Mouse (Mus musculus) intestine, embryonic 14.5 days (tissue): ENCODE results near the gene Klhl22. TPM values are rescaled to one million over a fixed set of nuclear protein-coding genes. Genes with fewer than 3 reads are reported as not detected.

ENCODE experiments used
- ATAC-seq: fragments of 200-750 bp; cut with Nextera tagmentation; replicated peaks from 2 replicates; pipeline ENCODE4 v1.8.0; 2017; ENCODE audit warnings: low read depth, moderate number of reproducible peaks, moderate TSS enrichment, moderate library complexity; ENCODE audit not compliant: low FRiP score, low TSS enrichment
- DNase-seq: peaks from one replicate; pipeline ENCODE4 v3.0.0-alpha.2; 2018; ENCODE audit warnings: low spot score
- H3K27ac ChIP-seq: fragments of 300-500 bp; sonication (generic); 2 replicates; pipeline ENCODE4 v1.5.1; 2014; ENCODE audit warnings: low read depth, mild to moderate bottlenecking, control low read depth
- H3K27me3 ChIP-seq: fragments of 300-500 bp; sonication (generic); replicated peaks from 2 replicates; pipeline ENCODE4 v1.6.1; 2014; ENCODE audit warnings: low read length, control low read depth; ENCODE audit not compliant: control insufficient read depth, insufficient read depth
- H3K36me3 ChIP-seq: fragments of 300-500 bp; sonication (generic); 2 replicates; pipeline ENCODE4 v1.6.1; 2014; ENCODE audit warnings: low read length, control low read depth; ENCODE audit not compliant: control insufficient read depth, insufficient read depth
- H3K4me1 ChIP-seq: fragments of 300-500 bp; sonication (generic); replicated peaks from 2 replicates; pipeline ENCODE4 v1.6.1; 2014; ENCODE audit warnings: low read length, control low read depth, mixed read lengths; ENCODE audit not compliant: control insufficient read depth, insufficient read depth
- H3K4me2 ChIP-seq: fragments of 300-500 bp; sonication (generic); 2 replicates; pipeline ENCODE4 v1.6.1; 2014; ENCODE audit warnings: low read length
- H3K4me3 ChIP-seq: fragments of 300-500 bp; sonication (generic); 2 replicates; pipeline ENCODE4 v1.5.1; 2014; ENCODE audit warnings: low read depth, low read length, control low read depth, mixed read lengths
- H3K9ac ChIP-seq: fragments of 300-500 bp; sonication (generic); 2 replicates; pipeline ENCODE4 v1.6.1; 2014; ENCODE audit warnings: mild to moderate bottlenecking, low read length
- H3K9me3 ChIP-seq: fragments of 300-500 bp; sonication (generic); 2 replicates; pipeline ENCODE4 v1.6.1; 2016; ENCODE audit warnings: low read length, control low read depth; ENCODE audit not compliant: control insufficient read depth
- WGBS: fragments of 180-500 bp; shearing (Covaris S2); extraction: QIAGEN DNeasy Blood & Tissue Kit; methylation state at CpG from one replicate; pipeline ENCODE4 v1.1.7; 2014; 5-methylcytosine and 5-hydroxymethylcytosine counted together
- polyA plus RNA-seq: library from polyadenylated mRNA; unstranded; fragments of >200 nt; fragmentation: Nextera tagmentation; extraction: Ambion mirVana; gene quantifications from 2 replicates; pipeline ENCODE4 v1.2.1, GENCODE M21; 2014

The Klhl22 gene
- polyA plus RNA-seq, 1 experiment from 2014 or later: 66.5 TPM

DNA sequence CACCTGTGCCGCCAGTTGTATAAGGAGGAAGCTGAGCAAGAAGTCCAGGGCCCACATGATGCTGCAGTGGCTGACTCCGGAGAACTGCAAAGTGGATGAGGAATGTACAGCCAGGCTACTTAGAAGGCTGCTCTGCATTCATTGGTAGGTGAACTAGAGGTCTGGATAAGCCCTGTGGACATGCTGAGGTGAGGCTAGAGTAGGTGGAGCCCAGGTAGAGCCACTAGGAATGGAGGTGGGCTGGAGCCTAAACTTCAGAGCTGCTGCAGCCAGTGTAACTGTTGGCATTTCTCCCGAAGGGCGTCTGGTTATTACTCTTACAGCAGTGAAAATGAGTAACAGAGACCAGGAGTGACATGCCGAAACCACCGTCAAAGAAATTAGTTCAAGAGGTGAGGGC, 78.6 kb downstream of the Klhl22 start, which contains the start of gene Car15:
Gene Car15 (minus strand): TSS at position 314 of the 400 bp plus-strand sequence.
- H3K9ac ChIP-seq: no peak within 1 kb of the TSS
- WGBS: 79% methylated on average over 6 of the region's 6 CpGs
- ATAC-seq: no peak

DNA sequence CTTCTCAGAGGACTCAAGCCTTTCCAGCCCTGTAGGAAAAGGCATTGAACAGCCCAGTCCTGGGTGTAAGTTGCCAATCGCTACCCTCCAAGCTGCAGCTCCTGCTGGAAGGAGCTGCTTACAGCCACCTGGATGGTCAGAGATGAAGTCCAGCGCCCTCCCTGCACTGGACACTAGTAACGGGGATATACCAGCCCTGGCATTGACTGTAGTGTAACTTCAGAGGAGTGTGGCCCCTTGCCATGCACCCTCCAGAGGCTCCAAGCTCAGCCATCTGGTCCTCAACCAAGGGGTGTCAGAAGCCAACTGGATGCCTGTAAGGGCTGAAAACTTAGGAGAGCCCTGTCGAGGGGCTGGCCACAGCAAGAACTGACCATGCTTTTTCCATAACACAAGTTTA, 80.6 kb downstream of the Klhl22 start:
- DNase-seq: no peak

More for the DNA sequence above, 78.6 kb downstream of the Klhl22 start, which contains the start of gene Car15:
- Histone ChIP-seq H3K4me2 (no peak within 1 kb of the TSS), H3K4me1 (no peaks in the 10 kb centered on the region), H3K9me3 (no peaks in the 10 kb centered on the region), H3K36me3 (peaks cover 27% of the 10 kb centered on the region), H3K4me3 (no peak within 1 kb of the TSS), H3K27ac (no peak within 1 kb of the TSS), H3K27me3 (peaks cover 40% of the 10 kb centered on the region)
- no peak for DNase-seq

GRCm38 (mm10) chr16:17842437-17842836, 83.0 kb downstream of the Klhl22 start:
- no peak overlapping the region for H3K4me2 ChIP-seq
- WGBS: 96% methylated on average over 7 of the region's 7 CpGs
- no peaks in the 10 kb centered on the region for H3K9me3 ChIP-seq
- no peak overlapping the region for H3K9ac ChIP-seq
- ATAC-seq (no peak), DNase-seq (no peak)
- peaks cover 70% of the 10 kb centered on the region for H3K36me3 ChIP-seq
- H3K4me1 ChIP-seq: no peaks in the 10 kb centered on the region
- no peak overlapping the region for H3K4me3 ChIP-seq
- H3K27me3 ChIP-seq: no peaks in the 10 kb centered on the region; the same call in 1 of the 2 replicates
- H3K27ac ChIP-seq: no peak overlapping the region

More for the DNA sequence above, 80.6 kb downstream of the Klhl22 start:
- H3K36me3 ChIP-seq: peaks cover 46% of the 10 kb centered on the region
- no peak overlapping the region for H3K27ac ChIP-seq
- ATAC-seq: no peak
- peaks cover 21% of the 10 kb centered on the region for H3K27me3 ChIP-seq
- 86% methylated on average over 4 of the region's 4 CpGs for WGBS
- no peak overlapping the region for H3K9ac ChIP-seq
- no peak overlapping the region for H3K4me2 ChIP-seq
- no peaks in the 10 kb centered on the region for H3K4me1 ChIP-seq
- no peaks in the 10 kb centered on the region for H3K9me3 ChIP-seq
- no peak overlapping the region for H3K4me3 ChIP-seq

Other genes with a start within 250 kb of the Klhl22 start
- gene Thap7, start 228.5 kb upstream of the Klhl22 start, polyA plus RNA-seq: 50.1 and 51.4 TPM in 2 replicates
- 0.19 and 0.53 TPM in 2 replicates for gene Lrrc74b, start 198.4 kb upstream of the Klhl22 start, polyA plus RNA-seq
- gene P2rx6, start 197.7 kb upstream of the Klhl22 start, polyA plus RNA-seq: 0.60 and 0.79 TPM in 2 replicates
- 10.8 and 15.6 TPM in 2 replicates for gene Slc7a4, start 176.4 kb upstream of the Klhl22 start, polyA plus RNA-seq
- gene Smpd4, start 140.3 kb upstream of the Klhl22 start, polyA plus RNA-seq: 43.0 and 43.7 TPM in 2 replicates
- 2.3 and 4.1 TPM in 2 replicates for gene Ccdc74a, start 113.1 kb upstream of the Klhl22 start, polyA plus RNA-seq
- 41.5 and 45.7 TPM in 2 replicates for gene Med15, start 26.7 kb upstream of the Klhl22 start, polyA plus RNA-seq
- 16.2 and 18.2 TPM in 2 replicates for gene Scarf2, start 37.7 kb downstream of the Klhl22 start, polyA plus RNA-seq
- 0.13 TPM in 1 of 2 replicates, not detected in the other for gene B830017H08Rik, start 73.5 kb downstream of the Klhl22 start, polyA plus RNA-seq
- gene Car15, start 78.7 kb downstream of the Klhl22 start, polyA plus RNA-seq: 2.4 and 2.7 TPM in 2 replicates
- 0.20 and 0.37 TPM in 2 replicates for gene Gm20518, start 132.1 kb downstream of the Klhl22 start, polyA plus RNA-seq
- not detected in 2 replicates for gene Tssk1, start 134.6 kb downstream of the Klhl22 start, polyA plus RNA-seq
- 82.5 and 83.3 TPM in 2 replicates for gene Dgcr2, start 138.9 kb downstream of the Klhl22 start, polyA plus RNA-seq
- gene Tssk2, start 139.0 kb downstream of the Klhl22 start, polyA plus RNA-seq: not detected in 2 replicates
- gene Ess2, start 151.7 kb downstream of the Klhl22 start, polyA plus RNA-seq: 29.4 and 42.8 TPM in 2 replicates
- not detected in 2 replicates for gene Gsc2, start 155.4 kb downstream of the Klhl22 start, polyA plus RNA-seq
- 130 and 142 TPM in 2 replicates for gene Slc25a1, start 168.6 kb downstream of the Klhl22 start, polyA plus RNA-seq
- gene Vpreb2, start 220.8 kb downstream of the Klhl22 start, polyA plus RNA-seq: not detected in 2 replicates